Mouse (Mus musculus) limb, embryonic 14.5 days (tissue): ENCODE measurements around the gene Spred1. TPM values are rescaled to one million over a fixed set of nuclear protein-coding genes. Genes with fewer than 3 reads are reported as not detected.

Experiments used
- ATAC-seq: fragments of 200-750 bp; cut with Nextera tagmentation; 2 replicates; pipeline ENCODE4 v1.8.0; 2017; ENCODE audit warnings: low read depth, moderate number of reproducible peaks, moderate TSS enrichment; ENCODE audit not compliant: low FRiP score
- DNase-seq: peaks from one replicate; pipeline ENCODE4 v3.0.0-alpha.2; 2015; ENCODE audit warnings: low spot score
- H3K27ac ChIP-seq: fragments of 300-500 bp; sonication (generic); replicated peaks from 2 replicates; pipeline ENCODE4 v1.5.1; 2014; ENCODE audit warnings: low read depth, mild to moderate bottlenecking, low read length, moderate library complexity, mixed read lengths
- H3K27me3 ChIP-seq: fragments of 300-500 bp; sonication (generic); 2 replicates; pipeline ENCODE4 v1.6.1; 2014; ENCODE audit warnings: low read length, mixed read lengths; ENCODE audit not compliant: control insufficient read depth, insufficient read depth
- H3K36me3 ChIP-seq: fragments of 300-500 bp; sonication (generic); 2 replicates; pipeline ENCODE4 v1.6.1; 2014; ENCODE audit warnings: mild to moderate bottlenecking, low read length, moderate library complexity, mixed read lengths; ENCODE audit not compliant: control insufficient read depth, insufficient read depth
- H3K4me1 ChIP-seq: fragments of 300-500 bp; sonication (generic); 2 replicates; pipeline ENCODE4 v1.6.1; 2014; ENCODE audit warnings: antibody characterized with exemption, low read length, mixed read lengths; ENCODE audit not compliant: control insufficient read depth, insufficient read depth
- H3K4me2 ChIP-seq: fragments of 300-500 bp; sonication (generic); replicated peaks from 2 replicates; pipeline ENCODE4 v1.6.1; 2014; ENCODE audit warnings: low read depth, mild to moderate bottlenecking, low read length, moderate library complexity; ENCODE audit not compliant: severe bottlenecking
- H3K4me3 ChIP-seq: fragments of 300-500 bp; sonication (generic); replicated peaks from 2 replicates; pipeline ENCODE4 v1.5.1; 2014; ENCODE audit warnings: low read length
- H3K9ac ChIP-seq: fragments of 300-500 bp; sonication (generic); 2 replicates; pipeline ENCODE4 v1.6.1; 2014; ENCODE audit warnings: mild to moderate bottlenecking, low read depth, low read length, moderate library complexity; ENCODE audit not compliant: severe bottlenecking
- H3K9me3 ChIP-seq: fragments of 300-500 bp; sonication (generic); 2 replicates; pipeline ENCODE4 v1.6.1; 2016; ENCODE audit warnings: low read length; ENCODE audit not compliant: control insufficient read depth
- POLR2A ChIP-seq: fragments of 200-500 bp; IDR thresholded peaks from 2 replicates; pipeline ENCODE4 v1.8.0; 2012; ENCODE audit warnings: inconsistent platforms, mild to moderate bottlenecking, moderate library complexity, borderline replicate concordance; ENCODE audit not compliant: insufficient read depth, insufficient read length; ENCODE audit errors: extremely low read depth
- WGBS: fragments of 180-500 bp; shearing (Covaris S2); extraction: QIAGEN DNeasy Blood & Tissue Kit; methylation state at CpG from one replicate; pipeline ENCODE4 v1.1.7; 2014; 5-methylcytosine and 5-hydroxymethylcytosine counted together
- polyA plus RNA-seq, 2 experiments: library from polyadenylated mRNA; depleted of rRNA in 1 of 2; stranded (reverse) in 1 of 2; unstranded in 1 of 2; fragments of >200 nt; fragmentation: Nextera tagmentation in 1 of 2; extraction: Ambion mirVana in 1 of 2; gene quantifications; 2 replicates each; pipeline versions ENCODE4 v1.2.1 to v1.2.3; 2012 to 2014

Spred1 gene
- polyA plus RNA-seq, 2 experiments, result 23.6 to 30.8 TPM

DNA sequence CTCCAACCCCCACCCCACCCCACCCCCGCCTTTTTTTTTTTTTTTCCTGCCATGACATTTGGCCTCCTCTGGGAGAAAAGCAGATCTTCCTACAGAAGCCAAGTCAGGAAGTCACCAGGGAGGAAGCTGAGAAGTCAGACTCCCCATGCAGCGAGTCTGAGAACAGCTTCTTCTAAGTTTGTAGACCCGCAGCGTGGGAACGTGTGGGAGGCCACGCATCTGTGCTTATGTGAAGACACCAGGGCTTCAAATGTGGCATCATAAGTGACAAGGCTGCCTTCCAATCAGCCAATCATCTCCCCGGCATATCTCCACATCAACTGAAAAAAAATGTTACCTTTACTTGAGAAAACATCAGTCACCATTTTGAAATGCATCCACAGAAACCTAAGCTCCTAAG is 74.4 kb downstream of the Spred1 start:
- 66% methylated on average over 7 of the region's 7 CpGs for WGBS
- H3K9ac ChIP-seq, result no peak overlapping the region
- H3K27ac ChIP-seq, result no peak overlapping the region
- H3K4me3 ChIP-seq, result no peak overlapping the region
- H3K27me3 ChIP-seq, result no peaks in the 10 kb centered on the region
- ATAC-seq (no peak), DNase-seq (no peak)
- H3K4me1 ChIP-seq, result peaks cover 3% of the 10 kb centered on the region; the same call in 1 of the 2 replicates
- no peak for TF ChIP-seq POLR2A
- H3K36me3 ChIP-seq, result no peaks in the 10 kb centered on the region
- H3K9me3 ChIP-seq, result no peaks in the 10 kb centered on the region
- no peak overlapping the region for H3K4me2 ChIP-seq

DNA sequence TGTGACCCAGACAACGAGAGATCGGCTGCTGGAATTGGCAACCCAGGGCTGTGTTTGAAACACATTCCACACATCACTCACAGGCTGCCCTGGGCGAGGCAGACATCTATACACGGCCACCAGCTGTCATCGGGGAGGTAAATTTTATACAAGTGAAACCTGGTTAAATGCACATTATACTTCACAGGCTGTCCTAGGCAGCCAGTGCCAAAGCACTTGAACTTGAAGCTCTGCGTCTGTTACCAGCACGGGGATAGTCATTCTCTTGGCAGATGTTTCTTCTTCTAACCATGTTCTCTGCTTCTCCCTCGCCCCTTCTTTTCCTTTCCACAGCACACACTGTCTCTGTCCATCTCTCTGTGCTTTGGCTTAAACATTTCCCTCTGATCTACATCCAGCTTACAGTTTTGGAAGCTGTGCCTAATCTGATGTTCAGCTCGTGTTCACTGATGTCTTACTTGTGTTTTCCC is 79.7 kb downstream of the Spred1 start:
- Histone ChIP-seq H3K4me2 (no peak overlapping the region), H3K4me1 (peaks cover 3% of the 10 kb centered on the region; the same call in 1 of the 2 replicates), H3K9me3 (no peaks in the 10 kb centered on the region), H3K36me3 (no peaks in the 10 kb centered on the region), H3K4me3 (no peak overlapping the region), H3K27ac (no peak overlapping the region), H3K9ac (no peak overlapping the region), H3K27me3 (no peaks in the 10 kb centered on the region)
- WGBS, result 40% methylated on average over 9 of the region's 9 CpGs
- DNase-seq, result no peak
- no peak for TF ChIP-seq POLR2A
- peak; percentile 34; the same call in 1 of the 2 replicates for ATAC-seq

DNA sequence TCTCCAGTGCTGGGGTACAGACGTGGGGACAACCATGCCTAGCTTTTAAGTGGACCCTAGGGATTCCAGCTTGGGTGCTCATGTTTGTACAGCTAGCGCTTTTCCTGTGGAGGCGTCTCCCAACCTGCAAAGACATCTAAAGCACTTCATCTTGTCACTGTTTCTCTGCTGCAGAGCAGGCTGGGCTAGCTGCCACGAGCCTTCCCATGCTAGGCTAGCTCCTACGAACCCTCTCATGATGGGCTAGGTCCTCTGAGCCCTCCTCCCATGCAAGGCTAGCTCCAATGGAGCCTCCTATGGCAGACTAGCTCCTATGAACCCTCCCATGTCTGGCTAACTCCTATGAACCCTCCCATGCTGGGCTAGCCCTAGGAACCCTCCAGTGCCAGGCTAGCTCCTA is 82.2 kb downstream of the Spred1 start:
- Histone ChIP-seq H3K9ac (no peak overlapping the region), H3K9me3 (no peaks in the 10 kb centered on the region), H3K27me3 (no peaks in the 10 kb centered on the region), H3K4me2 (no peak overlapping the region), H3K4me3 (no peak overlapping the region), H3K4me1 (peaks cover 3% of the 10 kb centered on the region; the same call in 1 of the 2 replicates), H3K36me3 (no peaks in the 10 kb centered on the region), H3K27ac (no peak overlapping the region)
- DNase-seq (no peak), ATAC-seq (no peak)
- no peak for TF ChIP-seq POLR2A
- 74% methylated on average over 5 of the region's 5 CpGs for WGBS

DNA sequence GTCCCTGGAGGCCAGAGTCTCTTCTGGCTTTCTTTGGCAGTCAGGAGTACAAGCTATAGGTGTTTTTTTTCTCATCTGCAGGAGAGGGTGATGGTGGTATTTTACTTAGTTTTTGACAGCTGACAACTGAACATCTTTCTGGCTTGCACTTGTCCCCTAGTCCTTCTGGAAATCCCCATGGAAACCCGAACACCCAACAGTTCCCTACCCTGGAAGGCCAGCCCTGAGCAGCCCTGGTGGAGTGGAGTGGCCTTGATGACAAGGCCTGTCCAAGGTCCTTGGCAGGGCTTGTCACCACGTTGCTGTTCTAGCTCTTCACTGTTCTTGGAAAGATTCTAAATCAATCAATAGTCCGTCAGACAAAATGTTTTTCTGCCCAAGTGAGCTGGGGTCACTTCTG is 83.4 kb downstream of the Spred1 start:
- Histone ChIP-seq H3K27ac (no peak overlapping the region), H3K4me2 (no peak overlapping the region), H3K27me3 (no peaks in the 10 kb centered on the region), H3K9ac (no peak overlapping the region), H3K9me3 (no peaks in the 10 kb centered on the region), H3K4me3 (no peak overlapping the region), H3K4me1 (peaks cover 3% of the 10 kb centered on the region; the same call in 1 of the 2 replicates), H3K36me3 (no peaks in the 10 kb centered on the region)
- DNase-seq, result no peak
- no peak for ATAC-seq
- no peak for TF ChIP-seq POLR2A
- 70% methylated on average over 3 of the region's 3 CpGs for WGBS

DNA sequence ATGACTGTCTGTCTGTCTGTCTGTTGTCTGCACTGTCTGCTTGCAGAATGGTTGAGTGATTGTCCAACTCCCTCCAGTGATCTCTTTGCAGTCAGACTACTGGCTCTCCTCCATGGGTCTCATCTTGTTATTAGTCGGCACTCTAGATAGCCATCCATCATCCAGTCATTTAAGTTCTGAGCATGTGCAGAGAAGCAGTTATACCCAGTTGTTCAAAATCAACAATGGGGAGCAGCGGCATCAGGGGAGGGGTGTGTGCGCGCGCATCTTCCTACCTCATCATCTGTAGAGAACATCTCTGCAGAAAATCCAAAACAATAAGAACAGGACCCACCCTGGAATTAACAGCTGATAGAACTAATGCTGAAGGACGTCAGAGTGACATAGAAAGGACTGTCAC is 83.9 kb downstream of the Spred1 start:
- Histone ChIP-seq H3K36me3 (no peaks in the 10 kb centered on the region), H3K4me2 (no peak overlapping the region), H3K9me3 (no peaks in the 10 kb centered on the region), H3K4me3 (no peak overlapping the region), H3K4me1 (peaks cover 2% of the 10 kb centered on the region; the same call in 1 of the 2 replicates), H3K27me3 (no peaks in the 10 kb centered on the region), H3K9ac (no peak overlapping the region), H3K27ac (no peak overlapping the region)
- 90% methylated on average over 6 of the region's 6 CpGs for WGBS
- DNase-seq, result no peak
- no peak for ATAC-seq
- no peak for TF ChIP-seq POLR2A
